Mouse (Mus musculus) midbrain, embryonic 11.5 days (tissue): ENCODE measurements around the gene Zfp941. TPM values are rescaled to one million over a fixed set of nuclear protein-coding genes. Genes with fewer than 3 reads are reported as not detected.

Experiments
- ATAC-seq: fragments of 200-750 bp; cut with Nextera tagmentation; 2 replicates; pipeline ENCODE4 v1.8.0; 2017; ENCODE audit warnings: moderate TSS enrichment, moderate library complexity; ENCODE audit not compliant: low FRiP score
- DNase-seq: peaks from one replicate; pipeline ENCODE4 v3.0.0; 2015; ENCODE audit warnings: low spot score; ENCODE audit errors: missing footprints
- H3K27ac ChIP-seq: fragments of 300-500 bp; sonication (generic); 2 replicates; pipeline ENCODE4 v1.5.1; 2014; ENCODE audit warnings: low read depth, low read length
- H3K27me3 ChIP-seq: fragments of 300-500 bp; sonication (generic); 2 replicates; pipeline ENCODE4 v1.6.1; 2014; ENCODE audit warnings: mild to moderate bottlenecking, low read length, moderate library complexity, mixed read lengths; ENCODE audit not compliant: control insufficient read depth, insufficient read depth
- H3K36me3 ChIP-seq: fragments of 300-500 bp; sonication (generic); 2 replicates; pipeline ENCODE4 v1.6.1; 2014; ENCODE audit warnings: mild to moderate bottlenecking, low read length, moderate library complexity, mixed read lengths; ENCODE audit not compliant: control insufficient read depth, insufficient read depth
- H3K4me1 ChIP-seq: fragments of 300-500 bp; sonication (generic); 2 replicates; pipeline ENCODE4 v1.6.1; 2014; ENCODE audit warnings: low read length; ENCODE audit not compliant: control insufficient read depth, insufficient read depth
- H3K4me2 ChIP-seq: fragments of 300-500 bp; sonication (generic); 2 replicates; pipeline ENCODE4 v1.6.1; 2014; ENCODE audit warnings: mild to moderate bottlenecking, moderate library complexity
- H3K4me3 ChIP-seq: fragments of 300-500 bp; sonication (generic); 2 replicates; pipeline ENCODE4 v1.5.1; 2014; ENCODE audit warnings: low read depth, low read length
- H3K9ac ChIP-seq: fragments of 300-500 bp; sonication (generic); 2 replicates; pipeline ENCODE4 v1.6.1; 2014; ENCODE audit warnings: low read length
- H3K9me3 ChIP-seq: fragments of 300-500 bp; sonication (generic); 2 replicates; pipeline ENCODE4 v1.6.1; 2016; ENCODE audit warnings: low read length; ENCODE audit not compliant: control insufficient read depth
- WGBS: fragments of 180-500 bp; shearing (Covaris S2); extraction: QIAGEN DNeasy Blood & Tissue Kit; methylation state at CpG from one replicate; pipeline ENCODE4 v1.1.7; 2014; 5-methylcytosine and 5-hydroxymethylcytosine counted together
- polyA plus RNA-seq: library from polyadenylated mRNA; unstranded; fragments of >200 nt; fragmentation: Nextera tagmentation; extraction: Ambion mirVana; gene quantifications from 2 replicates; pipeline ENCODE4 v1.2.1, GENCODE M21; 2014

Zfp941 gene
- polyA plus RNA-seq, 1 experiment from 2014 or later: 5.4 TPM

- 2% methylated on average over 51 of the region's 51 CpGs for WGBS
Measured at GRCm38 (mm10) chr7:140855860-140856784, 34.1 kb upstream of the Zfp941 start, which contains the start of gene Gm45785. Gene Gm45785 (minus strand): TSS chr7:140856331.

GRCm38 (mm10) chr7:140855181-140855580 is 33.2 kb upstream of the Zfp941 start:
- peaks cover 17% of the 10 kb centered on the region for H3K4me1 ChIP-seq
- H3K27ac ChIP-seq: no peak overlapping the region
- no peaks in the 10 kb centered on the region for H3K27me3 ChIP-seq
- H3K9ac ChIP-seq: peak overlapping the region; percentile 92; the same call in 1 of the 2 replicates
- ATAC-seq (no peak), DNase-seq (peak; percentile 61)
- peak overlapping the region; percentile 75 for H3K4me3 ChIP-seq
- H3K9me3 ChIP-seq: no peaks in the 10 kb centered on the region
- H3K4me2 ChIP-seq: peak overlapping the region; percentile 99
- peaks cover 4% of the 10 kb centered on the region for H3K36me3 ChIP-seq
- 74% methylated on average over 9 of the region's 9 CpGs for WGBS

More at GRCm38 (mm10) chr7:140855860-140856784, 34.1 kb upstream of the Zfp941 start, which contains the start of gene Gm45785:
- Histone ChIP-seq H3K4me2 (peak within 1 kb of the TSS; percentile 99), H3K36me3 (peaks cover 4% of the 10 kb centered on the region), H3K9me3 (no peaks in the 10 kb centered on the region), H3K27ac (peak within 1 kb of the TSS; percentile 84), H3K4me3 (peak within 1 kb of the TSS; percentile 75), H3K9ac (peak within 1 kb of the TSS; percentile 92), H3K4me1 (peaks cover 17% of the 10 kb centered on the region), H3K27me3 (no peaks in the 10 kb centered on the region)
- peak; percentile 97 for DNase-seq
- ATAC-seq: peak; percentile 78

GRCm38 (mm10) chr7:140854483-140854882 is 32.5 kb upstream of the Zfp941 start:
- no peak for ATAC-seq
- 93% methylated on average over 18 of the region's 18 CpGs for WGBS
- peaks cover 4% of the 10 kb centered on the region for H3K36me3 ChIP-seq

GRCm38 (mm10) chr7:140853386-140853785 is 31.4 kb upstream of the Zfp941 start:
- ATAC-seq (no peak), DNase-seq (no peak)
- Histone ChIP-seq H3K4me1 (peaks cover 14% of the 10 kb centered on the region), H3K36me3 (peaks cover 4% of the 10 kb centered on the region), H3K27me3 (no peaks in the 10 kb centered on the region), H3K9me3 (no peaks in the 10 kb centered on the region), H3K9ac (no peak overlapping the region), H3K27ac (no peak overlapping the region), H3K4me3 (no peak overlapping the region), H3K4me2 (no peak overlapping the region)
- 83% methylated on average over 9 of the region's 9 CpGs for WGBS

More at GRCm38 (mm10) chr7:140854483-140854882, 32.5 kb upstream of the Zfp941 start:
- H3K9me3 ChIP-seq: no peaks in the 10 kb centered on the region
- no peaks in the 10 kb centered on the region for H3K27me3 ChIP-seq
- no peak overlapping the region for H3K9ac ChIP-seq
- no peak overlapping the region for H3K4me2 ChIP-seq
- no peak for DNase-seq
- no peak overlapping the region for H3K27ac ChIP-seq
- peaks cover 17% of the 10 kb centered on the region for H3K4me1 ChIP-seq
- no peak overlapping the region for H3K4me3 ChIP-seq

GRCm38 (mm10) chr7:140851916-140852315 is 29.9 kb upstream of the Zfp941 start:
- Histone ChIP-seq H3K4me3 (no peak overlapping the region), H3K27ac (no peak overlapping the region), H3K27me3 (no peaks in the 10 kb centered on the region), H3K9me3 (no peaks in the 10 kb centered on the region), H3K4me2 (no peak overlapping the region), H3K9ac (no peak overlapping the region), H3K36me3 (peaks cover 4% of the 10 kb centered on the region), H3K4me1 (peaks cover 7% of the 10 kb centered on the region)
- ATAC-seq: no peak
- peak; percentile 23 for DNase-seq
- WGBS: 95% methylated on average over 4 of the region's 4 CpGs

GRCm38 (mm10) chr7:140848591-140848990 is 26.6 kb upstream of the Zfp941 start:
- H3K4me2 ChIP-seq: no peak overlapping the region
- no peaks in the 10 kb centered on the region; the same call in 1 of the 2 replicates for H3K4me1 ChIP-seq
- no peaks in the 10 kb centered on the region for H3K27me3 ChIP-seq
- 93% methylated on average over 10 of the region's 10 CpGs for WGBS
- ATAC-seq (no peak), DNase-seq (peak; percentile 65)
- H3K9ac ChIP-seq: no peak overlapping the region
- H3K27ac ChIP-seq: no peak overlapping the region
- H3K4me3 ChIP-seq: no peak overlapping the region
- peaks cover 4% of the 10 kb centered on the region; the same call in 1 of the 2 replicates for H3K36me3 ChIP-seq
- H3K9me3 ChIP-seq: no peaks in the 10 kb centered on the region

GRCm38 (mm10) chr7:140847755-140848580 is 26.0 kb upstream of the Zfp941 start, which contains the start of gene Odf3:
Gene Odf3 (plus strand): TSS chr7:140847805.
- DNase-seq (peak; percentile 51), ATAC-seq (no peak)
- Histone ChIP-seq H3K27ac (no peak within 1 kb of the TSS), H3K4me2 (no peak within 1 kb of the TSS), H3K27me3 (no peaks in the 10 kb centered on the region), H3K4me3 (no peak within 1 kb of the TSS), H3K36me3 (peaks cover 4% of the 10 kb centered on the region; the same call in 1 of the 2 replicates), H3K4me1 (no peaks in the 10 kb centered on the region; the same call in 1 of the 2 replicates), H3K9ac (no peak within 1 kb of the TSS), H3K9me3 (no peaks in the 10 kb centered on the region)
- WGBS: 74% methylated on average over 11 of the region's 11 CpGs

GRCm38 (mm10) chr7:140846676-140847075 is 24.7 kb upstream of the Zfp941 start:
- Histone ChIP-seq H3K4me3 (no peak overlapping the region), H3K9ac (no peak overlapping the region), H3K4me1 (no peaks in the 10 kb centered on the region; the same call in 1 of the 2 replicates), H3K9me3 (no peaks in the 10 kb centered on the region), H3K36me3 (0 out of 2 replicates have a peak, but pooled peaks cover 2% of the 10 kb centered on the region), H3K27ac (no peak overlapping the region), H3K27me3 (0 out of 2 replicates have a peak, but pooled peaks cover under 1% of the 10 kb centered on the region), H3K4me2 (no peak overlapping the region)
- ATAC-seq (no peak), DNase-seq (peak; percentile 17)
- WGBS: 83% methylated on average over 10 of the region's 10 CpGs
